Mouse (Mus musculus): ENCODE data around the gene Btbd19. TPM values are rescaled to one million over a fixed set of nuclear protein-coding genes. Genes with fewer than 3 reads are reported as not detected.
A peak's percentile ranks its signal among the peaks of the same experiment; 100 is the strongest.

Btbd19 gene
- polyA plus RNA-seq, 1 experiment from 2014 or later = 3.9 TPM

DNA sequence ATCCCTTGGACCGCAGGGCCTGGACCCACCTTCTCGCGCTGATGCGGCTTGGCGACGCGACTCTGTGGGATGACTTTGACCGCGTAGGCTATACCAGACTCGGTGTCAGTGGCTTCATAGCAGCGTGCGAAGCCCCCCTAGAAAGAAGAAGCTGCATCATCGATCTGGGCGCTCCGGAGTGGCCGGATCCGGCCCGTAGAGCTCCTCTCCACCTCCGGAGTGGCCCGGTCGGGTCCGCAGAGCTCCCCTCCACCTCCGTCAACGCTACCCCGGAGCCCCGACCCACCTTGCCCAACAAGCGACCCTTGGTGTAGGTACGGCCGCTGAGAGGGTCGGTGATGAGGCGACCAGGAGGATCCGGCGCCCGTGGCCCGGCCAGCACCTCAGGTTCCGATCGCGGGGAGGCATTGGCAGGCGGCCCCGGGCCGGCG lies 7.9 kb upstream of the Btbd19 start:
- H3K36me3 ChIP-seq (replicated peaks) = peaks cover 6% of the 10 kb centered on the region; the same call in 1 of the 2 replicates
- peak overlapping the region; percentile 78 for H3K9ac ChIP-seq
- H3K4me1 ChIP-seq = peaks cover 27% of the 10 kb centered on the region
- peak; percentile 67 for ATAC-seq (replicated peaks)
- peak overlapping the region; percentile 77 for H3K4me3 ChIP-seq
- no peaks in the 10 kb centered on the region for H3K27me3 ChIP-seq (replicated peaks)
- H3K27ac ChIP-seq = peak overlapping the region; percentile 81
- WGBS = under 1% methylated on average over 42 of the region's 42 CpGs
- peak overlapping the region; percentile 77 for H3K4me2 ChIP-seq
- no peaks in the 10 kb centered on the region for H3K9me3 ChIP-seq

DNA sequence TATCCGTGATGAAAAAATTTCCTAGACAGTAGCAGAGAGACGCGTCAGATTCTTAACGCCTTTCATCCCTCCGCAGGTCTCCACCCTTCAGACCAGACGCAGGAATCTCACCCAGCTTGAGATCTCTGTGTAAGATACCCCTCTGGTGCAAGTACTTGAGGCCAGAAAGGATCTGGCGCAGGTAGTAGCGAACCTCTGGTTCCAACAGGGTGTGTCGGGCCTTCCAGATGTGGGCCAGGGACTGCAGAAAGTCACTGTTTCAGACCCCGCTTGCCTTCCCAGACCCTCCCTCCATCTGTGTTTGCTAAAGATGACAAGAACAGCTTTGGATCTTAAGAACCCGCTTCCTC lies 7.2 kb upstream of the Btbd19 start:
- H3K9ac ChIP-seq = peak overlapping the region; percentile 78
- H3K9me3 ChIP-seq = no peaks in the 10 kb centered on the region
- WGBS = 3% methylated on average over 11 of the region's 11 CpGs
- peaks cover 27% of the 10 kb centered on the region for H3K4me1 ChIP-seq
- peak overlapping the region; percentile 81 for H3K27ac ChIP-seq
- H3K4me2 ChIP-seq = peak overlapping the region; percentile 77
- peaks cover 7% of the 10 kb centered on the region; the same call in 1 of the 2 replicates for H3K36me3 ChIP-seq (replicated peaks)
- ATAC-seq (replicated peaks) = no peak
- H3K4me3 ChIP-seq = peak overlapping the region; percentile 77
- no peaks in the 10 kb centered on the region for H3K27me3 ChIP-seq (replicated peaks)

DNA sequence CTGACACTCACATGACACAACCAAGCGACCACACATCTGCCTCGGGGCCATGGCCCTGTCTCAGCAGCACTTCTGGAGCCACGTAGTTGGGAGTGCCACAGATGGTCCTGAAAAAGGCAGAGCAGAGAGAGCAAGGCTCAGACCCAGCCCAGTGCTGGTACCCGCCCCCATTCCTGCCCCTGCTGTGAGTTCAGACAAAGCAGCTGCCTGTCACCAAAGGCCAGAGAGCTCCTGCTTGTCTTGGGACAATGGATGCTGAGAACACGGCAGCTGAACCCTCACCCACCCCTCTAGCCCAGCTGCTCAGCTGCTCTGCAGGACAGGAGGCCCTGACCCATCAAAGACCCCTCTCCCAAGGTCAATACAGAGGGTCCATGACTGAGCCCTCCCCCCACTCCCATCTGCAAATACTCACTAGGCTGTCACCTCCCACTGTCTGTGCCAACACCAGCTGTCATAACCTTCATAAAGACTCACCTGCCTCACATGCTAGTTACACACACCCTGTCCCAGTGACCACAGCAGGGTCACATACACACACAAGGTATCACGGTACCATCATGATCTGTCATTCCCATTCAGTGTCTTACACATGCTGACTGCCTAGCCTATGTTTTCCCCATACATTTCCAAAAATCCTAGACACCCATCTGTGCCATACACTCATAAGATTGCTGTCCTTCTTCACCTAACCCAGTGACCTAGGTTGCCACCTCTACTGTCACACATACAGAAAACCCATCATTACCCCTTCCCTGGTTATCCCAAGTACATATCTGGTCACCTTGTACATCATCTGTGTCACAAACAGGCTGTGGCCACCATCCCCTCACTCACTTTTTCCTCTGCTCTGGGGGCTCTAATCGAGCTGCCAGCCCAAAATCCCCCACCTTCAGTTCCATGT lies 6.6 kb upstream of the Btbd19 start:
- H3K4me3 ChIP-seq = peak overlapping the region; percentile 77
- 10% methylated on average over 7 of the region's 7 CpGs for WGBS
- peaks cover 27% of the 10 kb centered on the region for H3K4me1 ChIP-seq
- peak overlapping the region; percentile 77 for H3K4me2 ChIP-seq
- no peak overlapping the region for H3K27ac ChIP-seq
- H3K9me3 ChIP-seq = no peaks in the 10 kb centered on the region
- peaks cover 7% of the 10 kb centered on the region; the same call in 1 of the 2 replicates for H3K36me3 ChIP-seq (replicated peaks)
- peak overlapping the region; percentile 78 for H3K9ac ChIP-seq
- H3K27me3 ChIP-seq (replicated peaks) = no peaks in the 10 kb centered on the region
- 0 out of 2 replicates have a peak, but pooled peaks have one; percentile 4 for ATAC-seq (replicated peaks)

DNA sequence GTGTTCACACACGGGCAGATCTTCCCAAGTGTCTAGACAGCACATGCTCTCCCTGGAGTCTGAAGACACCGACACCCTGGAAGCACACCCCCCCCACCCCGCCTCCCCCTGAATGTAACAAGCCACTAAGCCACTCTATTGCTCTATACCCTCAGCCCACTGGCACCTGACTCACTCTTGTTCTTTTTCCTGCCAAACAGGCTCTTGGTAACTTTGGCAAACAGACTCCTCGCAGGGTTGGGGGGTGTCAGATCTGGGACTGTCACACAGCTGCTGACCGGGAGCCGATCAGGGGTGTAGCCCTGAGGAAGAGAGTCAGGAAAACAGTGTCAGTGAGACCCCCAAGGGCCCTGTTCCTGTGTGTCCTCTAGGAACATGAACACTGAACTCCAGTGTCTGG lies 5.7 kb upstream of the Btbd19 start:
- no peak for ATAC-seq (replicated peaks)
- peaks cover 27% of the 10 kb centered on the region for H3K4me1 ChIP-seq
- no peak overlapping the region for H3K4me2 ChIP-seq
- H3K9me3 ChIP-seq = no peaks in the 10 kb centered on the region
- no peaks in the 10 kb centered on the region for H3K27me3 ChIP-seq (replicated peaks)
- no peak overlapping the region for H3K9ac ChIP-seq
- no peak overlapping the region for H3K27ac ChIP-seq
- H3K4me3 ChIP-seq = no peak overlapping the region
- peaks cover 7% of the 10 kb centered on the region; the same call in 1 of the 2 replicates for H3K36me3 ChIP-seq (replicated peaks)
- 57% methylated on average over 6 of the region's 6 CpGs for WGBS

DNA sequence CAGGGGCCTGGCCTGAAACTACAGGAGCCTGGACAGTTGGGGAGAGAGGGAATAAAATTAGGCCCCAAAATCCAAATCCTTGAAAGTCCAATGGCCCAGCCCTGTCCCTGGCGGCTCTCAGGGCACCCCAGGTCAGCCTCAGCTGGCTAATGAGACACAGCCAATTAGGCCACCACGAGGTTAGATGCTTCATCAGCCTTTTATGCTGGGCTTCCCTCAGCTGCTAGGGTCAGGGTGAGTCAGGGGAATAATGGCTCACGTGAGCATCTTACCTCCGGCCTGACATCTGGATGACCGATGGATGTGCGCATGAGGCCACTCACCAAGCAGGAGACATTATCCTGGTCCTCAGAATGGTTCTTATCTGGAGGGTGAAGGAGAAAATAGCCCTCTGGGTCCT lies 5.3 kb upstream of the Btbd19 start:
- ATAC-seq (replicated peaks) = no peak
- H3K4me1 ChIP-seq = peaks cover 31% of the 10 kb centered on the region
- no peak overlapping the region for H3K9ac ChIP-seq
- H3K4me3 ChIP-seq = no peak overlapping the region
- no peaks in the 10 kb centered on the region for H3K27me3 ChIP-seq (replicated peaks)
- H3K4me2 ChIP-seq = no peak overlapping the region
- peaks cover 7% of the 10 kb centered on the region; the same call in 1 of the 2 replicates for H3K36me3 ChIP-seq (replicated peaks)
- no peaks in the 10 kb centered on the region for H3K9me3 ChIP-seq
- WGBS = 46% methylated on average over 6 of the region's 6 CpGs
- H3K27ac ChIP-seq = no peak overlapping the region

DNA sequence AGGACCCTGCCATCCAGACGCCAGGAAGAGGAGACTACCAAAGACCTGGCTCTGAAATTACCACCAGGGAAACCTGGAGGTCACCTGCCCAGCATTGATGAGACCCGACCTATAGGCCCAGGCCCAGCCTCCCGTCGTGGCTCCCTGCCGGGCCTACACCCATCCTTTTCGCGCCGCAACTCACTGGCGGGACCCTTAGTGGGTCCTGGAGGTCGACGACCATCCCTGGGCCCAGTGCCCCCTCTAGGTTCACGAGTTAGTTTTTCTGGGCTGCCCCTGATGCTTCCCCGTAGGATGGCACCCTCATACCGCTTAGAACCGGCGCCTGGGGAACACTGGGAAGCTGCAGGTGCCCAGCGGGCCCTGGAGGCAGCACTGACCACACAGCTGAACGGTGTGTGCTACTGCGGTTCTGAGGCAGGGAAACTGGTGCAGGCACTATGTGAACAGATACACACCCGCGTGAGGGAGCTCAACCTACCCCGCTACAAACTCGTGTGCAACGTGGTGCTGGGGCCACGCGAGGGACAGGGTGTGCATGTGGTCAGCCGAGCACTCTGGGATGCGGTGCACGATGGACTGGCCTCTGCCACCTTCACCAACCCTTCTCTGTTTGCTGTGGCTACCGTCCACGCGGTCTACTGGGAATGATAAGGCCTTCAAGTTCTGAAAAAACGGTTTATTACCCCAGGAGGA lies 2.6 kb upstream of the Btbd19 start:
- Histone ChIP-seq H3K36me3 (replicated peaks) (peaks cover 7% of the 10 kb centered on the region; the same call in 1 of the 2 replicates), H3K27me3 (replicated peaks) (no peaks in the 10 kb centered on the region), H3K9ac (no peak overlapping the region), H3K9me3 (no peaks in the 10 kb centered on the region), H3K4me2 (no peak overlapping the region), H3K27ac (no peak overlapping the region), H3K4me1 (peaks cover 34% of the 10 kb centered on the region), H3K4me3 (no peak overlapping the region)
- no peak for ATAC-seq (replicated peaks)
- WGBS = 92% methylated on average over 33 of the region's 33 CpGs

DNA sequence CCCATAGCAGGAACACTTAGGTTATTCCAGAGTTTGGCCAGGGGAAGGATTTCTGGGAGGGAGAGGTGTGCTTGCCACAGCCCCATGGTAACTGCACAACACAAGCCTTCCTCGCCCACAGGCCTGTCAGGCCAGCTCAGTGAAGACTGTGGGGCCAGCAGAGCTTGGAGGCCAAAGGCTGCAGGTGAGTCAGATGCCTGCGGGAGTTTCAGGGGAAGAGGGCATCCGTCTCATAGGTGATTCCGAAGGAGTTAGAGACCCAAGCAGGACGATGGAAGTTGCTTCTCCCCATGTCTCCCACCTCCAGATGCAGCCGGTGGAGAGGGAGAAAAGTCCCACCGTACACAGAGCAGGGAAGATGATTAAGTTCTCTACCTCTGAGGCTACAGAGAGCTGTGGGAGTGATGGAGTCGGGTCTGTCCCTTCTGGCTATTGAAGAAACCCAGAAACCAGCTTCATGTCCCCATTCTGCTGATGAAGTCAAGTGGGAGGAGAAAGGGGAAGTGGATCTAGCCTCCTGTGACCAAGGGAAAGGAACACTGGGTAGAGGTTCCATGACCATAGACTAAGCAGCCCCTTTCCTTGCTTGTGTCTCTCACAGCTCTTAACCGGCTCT lies 1.3 kb upstream of the Btbd19 start, which contains the start of gene Tctex1d4:
Tctex1d4 (plus strand) TSS at position 120 of the 616 bp plus-strand sequence.
- Histone ChIP-seq H3K27me3 (replicated peaks) (no peaks in the 10 kb centered on the region), H3K9me3 (no peaks in the 10 kb centered on the region), H3K27ac (peak within 1 kb of the TSS; percentile 67), H3K4me2 (no peak within 1 kb of the TSS), H3K4me1 (peaks cover 20% of the 10 kb centered on the region), H3K36me3 (replicated peaks) (peaks cover 7% of the 10 kb centered on the region; the same call in 1 of the 2 replicates), H3K9ac (peak within 1 kb of the TSS; percentile 20; the same call in 1 of the 2 replicates), H3K4me3 (no peak within 1 kb of the TSS)
- 90% methylated on average over 9 of the region's 9 CpGs for WGBS
- no peak for ATAC-seq (replicated peaks)

DNA sequence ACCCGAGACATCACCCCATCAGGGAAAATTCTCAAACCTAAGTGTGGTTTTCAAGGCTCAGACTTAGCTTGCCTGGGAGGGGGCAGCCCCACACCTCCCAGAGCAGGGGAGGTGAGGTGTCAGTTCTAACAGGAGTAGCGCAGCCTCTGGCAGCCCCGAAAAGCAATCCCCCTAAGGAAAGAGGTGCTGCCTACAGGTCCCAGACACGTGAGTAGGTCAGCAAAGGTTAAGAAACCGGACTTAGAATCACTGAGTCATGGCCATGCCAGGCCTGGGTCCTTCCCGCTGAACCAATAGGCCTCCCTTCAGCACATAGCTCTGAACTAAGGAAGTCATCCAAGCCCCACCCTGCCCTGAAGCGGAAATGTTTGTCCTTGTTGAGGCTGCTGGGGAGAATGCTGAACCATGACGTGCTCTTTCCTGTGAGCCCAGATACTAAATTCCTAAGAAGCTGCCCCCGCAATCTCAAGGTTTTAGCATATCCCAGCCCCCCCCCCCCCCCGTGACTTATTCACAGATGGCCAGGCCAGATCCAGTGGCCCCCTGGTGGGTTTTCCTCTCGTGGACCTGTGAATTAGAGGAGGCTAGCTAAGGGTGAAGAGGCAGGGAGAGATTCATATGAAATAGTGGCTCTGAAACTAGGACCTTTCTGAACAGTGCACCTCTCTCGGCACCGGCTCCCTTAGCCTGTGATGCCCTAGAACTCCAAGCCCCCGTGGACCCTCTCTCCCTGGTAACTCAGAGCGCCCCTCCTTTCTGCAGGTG lies 567 bp upstream of the Btbd19 start:
- peak overlapping the region; percentile 67 for H3K27ac ChIP-seq
- no peak overlapping the region for H3K4me3 ChIP-seq
- ATAC-seq (replicated peaks) = no peak
- H3K27me3 ChIP-seq (replicated peaks) = no peaks in the 10 kb centered on the region
- H3K9me3 ChIP-seq = no peaks in the 10 kb centered on the region
- H3K9ac ChIP-seq = 0 out of 2 replicates have a peak overlapping the region, but pooled peaks have one; percentile 20
- peaks cover 18% of the 10 kb centered on the region for H3K4me1 ChIP-seq
- no peak overlapping the region for H3K4me2 ChIP-seq
- 45% methylated on average over 15 of the region's 15 CpGs for WGBS
- peaks cover 7% of the 10 kb centered on the region; the same call in 1 of the 2 replicates for H3K36me3 ChIP-seq (replicated peaks)

DNA sequence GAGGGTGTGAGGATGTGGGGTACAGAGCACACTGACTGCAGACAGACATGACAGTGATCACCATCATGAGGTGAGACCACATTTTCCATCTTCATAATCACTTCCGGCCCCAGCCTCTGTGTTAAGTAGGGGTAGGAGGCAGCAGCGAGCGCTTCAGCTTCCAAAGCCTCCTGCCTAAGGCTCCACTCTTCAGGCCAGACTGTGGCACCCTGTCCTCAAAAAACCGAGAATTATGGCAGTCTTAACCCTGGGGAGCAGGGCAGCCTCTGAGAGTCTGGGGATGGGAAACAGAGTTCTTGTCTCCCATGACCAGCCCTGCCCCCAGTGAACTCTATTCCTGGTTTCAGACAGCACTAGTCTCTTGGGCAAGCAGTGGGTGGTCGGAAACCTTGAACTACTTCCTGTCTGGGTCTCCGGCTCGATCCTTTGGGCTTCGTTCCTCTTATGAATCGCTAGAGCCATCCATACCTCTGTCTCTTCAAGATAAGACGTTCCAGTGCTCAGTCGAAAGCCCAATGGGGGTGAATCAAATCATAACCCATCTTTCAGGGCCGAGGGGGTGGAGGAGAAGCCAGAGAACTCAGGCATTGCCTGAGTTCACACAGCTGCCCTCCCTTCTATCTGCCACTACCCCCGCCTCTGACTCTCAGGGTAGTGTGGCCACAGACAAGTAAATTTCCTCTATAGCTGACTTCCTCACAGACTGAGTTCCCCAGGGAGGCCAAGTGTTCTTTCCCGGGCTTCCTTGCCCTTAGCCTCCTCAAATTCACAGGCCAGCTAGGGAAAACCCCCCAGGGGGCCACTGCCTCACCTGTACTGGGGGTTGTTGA lies 792 bp downstream of the Btbd19 start:
- Histone ChIP-seq H3K9ac (peak overlapping the region; percentile 20; the same call in 1 of the 2 replicates), H3K36me3 (replicated peaks) (peaks cover 7% of the 10 kb centered on the region; the same call in 1 of the 2 replicates), H3K27me3 (replicated peaks) (no peaks in the 10 kb centered on the region), H3K4me3 (no peak overlapping the region), H3K27ac (peak overlapping the region; percentile 67), H3K9me3 (no peaks in the 10 kb centered on the region), H3K4me2 (no peak overlapping the region), H3K4me1 (peaks cover 23% of the 10 kb centered on the region)
- no peak for ATAC-seq (replicated peaks)
- 67% methylated on average over 14 of the region's 14 CpGs for WGBS

DNA sequence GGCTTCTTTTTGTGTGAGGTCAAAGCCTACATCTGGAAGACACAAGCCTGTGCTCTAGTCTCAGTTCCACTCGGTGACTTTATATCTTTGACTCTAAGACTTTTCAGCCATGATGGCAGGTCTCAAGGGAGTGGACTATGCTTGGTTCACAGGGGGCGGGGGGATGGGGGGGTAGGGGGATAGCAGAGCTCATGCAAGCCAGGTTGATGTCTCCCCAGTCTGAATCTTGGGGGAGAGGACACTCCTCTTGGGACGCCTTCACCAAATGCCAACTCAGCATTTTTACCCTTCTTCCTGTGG lies 1.4 kb downstream of the Btbd19 start:
- H3K4me3 ChIP-seq = no peak overlapping the region
- H3K9me3 ChIP-seq = no peaks in the 10 kb centered on the region
- H3K27ac ChIP-seq = no peak overlapping the region
- peaks cover 7% of the 10 kb centered on the region; the same call in 1 of the 2 replicates for H3K36me3 ChIP-seq (replicated peaks)
- H3K27me3 ChIP-seq (replicated peaks) = no peaks in the 10 kb centered on the region
- peaks cover 25% of the 10 kb centered on the region for H3K4me1 ChIP-seq
- WGBS = 92% methylated on average over 3 of the region's 3 CpGs
- no peak for ATAC-seq (replicated peaks)
- H3K4me2 ChIP-seq = no peak overlapping the region
- no peak overlapping the region for H3K9ac ChIP-seq

All from midbrain, embryonic 15.5 days (tissue).